Mouse (Mus musculus): Measurements from ENCODE around the gene Hivep3.

DNA sequence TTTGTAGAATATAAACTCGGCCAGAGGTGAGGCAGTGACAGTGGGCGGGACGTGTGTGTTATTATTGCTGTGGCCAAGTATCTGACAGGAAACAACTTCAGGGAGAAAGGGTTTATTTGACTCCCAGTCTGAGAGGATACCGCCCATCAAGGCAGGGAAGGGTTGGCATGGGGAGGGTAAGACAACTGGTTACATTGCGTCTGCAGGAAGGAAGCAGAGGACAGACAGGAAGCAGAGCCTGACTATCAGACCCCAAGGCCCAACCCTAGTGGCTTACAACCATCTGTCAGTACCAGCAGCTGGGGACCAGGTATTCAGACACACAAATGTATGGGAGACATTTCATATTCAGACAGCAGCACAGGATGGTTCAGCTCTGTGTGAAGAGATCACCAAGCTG lies 144.6 kb downstream of the Hivep3 start:
- TF ChIP-seq POLR2A (IDR thresholded peaks at IDR 0.05; ENCODE audit: control insufficient read depth, low read depth, low read length) (no peak), CTCF (IDR thresholded peaks at IDR 0.05; ENCODE audit: control insufficient read depth, insufficient read depth, insufficient replicate concordance, low read depth, low read length) (no peak)
